Mouse (Mus musculus) retina, adult 2 months (tissue): ENCODE results near the gene Cd36.
"Not testable (repeated sequence)": the region's sequence is repeated elsewhere in the genome, so short reads cannot be mapped to it uniquely, and the experiment has no call there.

Experiments
- DNase-seq: peaks from one replicate; pipeline ENCODE4 v3.0.0-alpha.2; 2012; ENCODE audit warnings: low read depth, low spot score

Gene Cd36

GRCm38 (mm10) chr5:17888598-17888997 is at the start of gene Cd36:
Gene Cd36, minus strand, starts transcription at chr5:17888801.
- no peak for DNase-seq

- DNase-seq = no peak
Measured at GRCm38 (mm10) chr5:17934501-17934900, 45.9 kb upstream of the Cd36 start.

DNA sequence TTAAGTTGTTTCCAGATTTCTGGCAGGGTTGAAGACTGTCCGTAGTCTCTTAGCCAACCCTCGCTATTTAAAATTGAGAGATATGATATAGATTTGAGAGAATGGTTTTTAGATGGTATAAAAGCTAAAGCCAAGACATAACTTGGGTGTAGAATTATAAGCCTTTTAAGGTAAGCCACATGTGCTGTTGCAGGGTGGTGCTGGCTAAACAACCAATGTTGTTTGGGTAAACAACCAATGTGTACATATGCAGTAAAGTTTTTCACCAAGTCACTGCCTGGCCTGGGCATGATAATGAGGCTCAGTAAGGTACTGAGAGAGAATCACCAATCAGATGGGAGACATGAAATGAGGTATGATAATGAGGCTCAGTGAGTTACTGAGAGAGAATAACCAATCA is 43.0 kb upstream of the Cd36 start:
- not testable (repeated sequence) for DNase-seq

GRCm38 (mm10) chr5:17929006-17929567 is 40.5 kb upstream of the Cd36 start:
- DNase-seq = no peak

- DNase-seq = no peak
Measured at GRCm38 (mm10) chr5:17928471-17928870, 39.9 kb upstream of the Cd36 start.

- DNase-seq = no peak
Measured at GRCm38 (mm10) chr5:17924085-17924518, 35.5 kb upstream of the Cd36 start.

- no peak for DNase-seq
Measured at GRCm38 (mm10) chr5:17923648-17924047, 35.0 kb upstream of the Cd36 start.

- DNase-seq = no peak
Measured at GRCm38 (mm10) chr5:17918966-17919365, 30.4 kb upstream of the Cd36 start.

DNA sequence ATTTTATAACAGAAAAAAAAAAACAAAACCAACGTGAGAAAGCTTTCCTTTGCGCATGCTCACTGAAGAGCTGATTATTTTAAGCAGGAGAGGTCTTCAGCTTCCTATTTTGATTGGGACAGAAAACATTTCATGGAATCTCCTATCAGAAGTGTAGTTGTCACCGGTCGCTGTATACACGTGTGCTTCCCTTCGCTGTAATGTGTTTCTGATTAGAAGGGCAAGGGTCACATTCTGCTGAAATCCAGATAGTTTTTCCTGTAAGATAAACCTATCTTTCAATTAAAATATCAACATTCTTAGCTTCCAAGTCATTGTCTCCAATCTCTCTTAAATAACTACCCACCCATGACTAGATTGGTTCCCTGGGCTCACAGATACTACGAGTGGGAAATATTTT is 16.2 kb upstream of the Cd36 start:
- no peak for DNase-seq

DNA sequence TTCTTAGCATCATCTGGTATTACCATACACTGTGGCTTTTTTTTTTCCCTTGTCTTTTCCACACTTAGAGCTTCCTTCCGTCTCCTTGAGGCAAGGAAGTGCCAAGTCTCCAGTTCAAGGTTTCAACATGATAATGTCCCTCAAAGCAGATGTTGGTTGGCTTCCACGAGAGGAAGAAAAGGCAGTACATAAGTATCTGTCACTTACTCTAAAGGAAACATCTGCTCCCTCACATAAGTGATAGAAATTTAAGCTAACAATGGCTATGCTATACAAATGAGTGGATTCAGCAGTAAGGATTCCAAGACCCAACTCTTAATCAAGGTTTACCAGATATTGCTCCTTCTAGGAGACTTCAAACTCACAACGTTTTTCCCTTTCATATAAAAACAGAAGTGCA is 10.3 kb upstream of the Cd36 start:
- DNase-seq = no peak

GRCm38 (mm10) chr5:17897641-17898040 is 9.0 kb upstream of the Cd36 start:
- DNase-seq = not testable (repeated sequence)

- DNase-seq = no peak
Measured at GRCm38 (mm10) chr5:17893577-17894172, 5.1 kb upstream of the Cd36 start.

GRCm38 (mm10) chr5:17889291-17889690 is 690 bp upstream of the Cd36 start:
- no peak for DNase-seq

- no peak for DNase-seq
Measured at GRCm38 (mm10) chr5:17886377-17886776, 2.2 kb downstream of the Cd36 start.

GRCm38 (mm10) chr5:17883357-17883875 is 5.2 kb downstream of the Cd36 start:
- no peak for DNase-seq

GRCm38 (mm10) chr5:17881542-17881896 is 7.1 kb downstream of the Cd36 start:
- no peak for DNase-seq

DNA sequence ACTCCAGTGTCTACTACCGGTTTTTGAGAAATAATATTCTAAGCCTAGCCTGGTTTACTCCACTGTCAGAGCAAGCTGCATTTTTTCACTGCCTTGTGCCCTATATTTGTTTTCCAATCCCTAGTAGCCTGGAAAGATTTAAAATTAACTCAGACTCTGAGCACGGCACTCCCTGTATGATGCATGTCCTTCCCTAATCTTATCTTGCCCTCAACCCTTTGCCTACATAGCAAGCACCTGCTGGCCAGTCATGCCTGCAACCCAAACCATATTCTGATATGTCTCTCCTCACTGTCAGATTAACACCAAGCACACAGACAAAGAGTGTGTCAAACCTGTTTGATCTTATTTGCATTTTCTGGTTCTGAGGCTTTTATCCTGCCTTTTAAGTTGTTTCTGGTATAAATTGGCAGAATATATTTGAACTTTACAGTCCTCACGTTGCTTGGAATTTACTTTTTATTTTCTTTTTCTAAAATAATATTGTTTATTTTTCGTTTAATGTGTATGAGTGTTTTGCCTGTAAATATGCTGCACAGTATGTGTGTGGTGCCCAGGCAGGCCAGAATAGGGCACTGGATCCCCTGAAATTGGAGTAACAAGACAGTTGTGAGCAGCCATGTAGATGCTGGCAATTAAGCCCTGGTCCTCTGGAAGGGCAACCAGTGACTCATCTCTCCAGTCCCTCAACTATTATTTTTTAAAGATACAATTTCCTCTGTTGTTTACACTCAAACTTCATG is 7.6 kb downstream of the Cd36 start:
- DNase-seq = no peak

GRCm38 (mm10) chr5:17879924-17880323 is 8.7 kb downstream of the Cd36 start:
- no peak for DNase-seq

- DNase-seq = no peak
Measured at GRCm38 (mm10) chr5:17877044-17877443, 11.6 kb downstream of the Cd36 start.

DNA sequence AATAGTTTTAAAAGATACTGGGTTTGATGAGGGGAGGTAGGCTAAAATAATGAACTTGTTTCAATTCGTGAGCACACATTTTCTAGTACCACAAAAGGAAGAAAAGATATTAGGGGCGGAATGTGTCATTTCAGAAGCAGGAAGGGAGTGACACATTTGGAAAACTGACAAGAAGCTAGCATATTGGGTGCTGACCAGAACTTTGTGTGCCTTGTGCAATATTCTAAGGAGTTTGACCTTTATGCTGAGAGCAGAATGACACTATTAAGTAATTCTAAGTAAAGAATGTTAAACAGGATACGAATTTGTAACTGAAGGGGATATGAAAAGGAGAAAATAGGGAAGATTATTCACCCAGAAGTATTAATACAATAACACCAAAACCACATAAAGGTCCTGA is 12.0 kb downstream of the Cd36 start:
- DNase-seq = no peak

DNA sequence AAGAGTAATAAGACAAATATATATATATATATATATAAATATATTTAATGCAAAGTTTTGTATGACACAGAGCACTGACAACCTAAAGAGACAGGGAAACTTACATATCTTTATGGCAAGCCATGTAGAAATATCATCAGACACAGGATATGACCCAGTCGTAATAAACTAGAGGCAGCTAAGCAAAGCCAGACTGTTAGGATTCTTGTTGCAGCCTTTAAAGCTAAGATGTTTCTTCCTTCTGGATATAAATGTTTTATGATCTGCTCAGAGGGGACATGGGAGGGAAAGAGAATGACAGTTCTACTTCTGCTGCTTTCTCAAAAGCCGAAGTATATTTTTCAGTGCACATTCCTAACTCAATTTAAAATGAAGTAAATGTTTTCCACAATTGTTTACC is 14.3 kb downstream of the Cd36 start:
- DNase-seq = no peak

- DNase-seq = no peak
Measured at GRCm38 (mm10) chr5:17865432-17865831, 23.2 kb downstream of the Cd36 start.

GRCm38 (mm10) chr5:17863085-17863484 is 25.5 kb downstream of the Cd36 start:
- no peak for DNase-seq
